In the genomic region with DNA sequence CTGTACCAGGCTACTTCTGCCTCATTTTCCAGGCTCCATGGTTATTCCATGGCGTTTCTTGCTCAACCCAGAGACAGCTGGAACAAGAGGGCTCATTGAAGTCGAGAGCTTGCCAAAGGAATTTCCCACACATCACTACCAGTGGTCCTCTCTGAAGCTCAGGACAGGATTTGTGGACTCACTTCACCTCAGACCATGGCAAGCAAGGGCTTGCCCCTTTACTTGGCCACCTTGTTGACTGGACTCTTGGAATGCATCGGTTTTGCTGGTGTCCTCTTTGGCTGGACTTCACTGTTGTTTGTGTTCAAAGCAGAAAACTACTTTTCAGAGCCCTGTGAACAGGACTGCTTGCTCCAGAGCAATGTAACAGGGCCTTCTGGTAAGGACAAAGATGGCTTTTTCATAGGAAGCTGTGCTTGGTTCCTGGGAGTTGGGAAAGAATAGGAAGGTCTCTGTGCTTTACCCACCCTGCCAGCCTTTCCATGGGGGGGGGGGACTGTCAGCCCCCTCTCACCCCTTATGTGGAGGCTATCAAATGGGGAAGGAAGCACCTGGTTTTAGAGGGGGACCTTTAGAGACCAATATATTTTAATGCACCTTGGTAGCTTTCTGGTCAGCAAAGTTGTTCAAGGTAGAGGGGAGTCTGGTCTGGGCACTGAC, we compare ENCODE assay signal across 9 mouse cellular contexts. TPM values are rescaled to one million over a fixed set of nuclear protein-coding genes. Genes with fewer than 3 reads are reported as not detected.
DNase-seq lines count a peak whose midpoint lies in the region; ATAC-seq lines count a peak whose summit lies in the region.
"Had no signal": no experiment of that assay in that cellular context is flagged by ENCODE, and none has a peak within 500 bp of the region (broad histone marks: within the 10 kb centered on the region; RNA-seq: fewer than 3 reads in every experiment).

No protein-coding gene starts in this region.

- DNase-seq in kidney, adult 11 months, result no peak
- peak; percentile 44 for DNase-seq in c-Kit-negative CD71-positive TER-119-positive erythroid progenitor cells, embryonic 14.5 days (ENCODE audit: low read depth, low spot score)
- DNase-seq in lung, postnatal 36 days, result peak; percentile 52
- no peak for DNase-seq in layer of hippocampus, postnatal 10 days (ENCODE audit: low spot score in 2 of 2)
- no peak for DNase-seq in cerebellum, adult 18-20 months
- no peak for DNase-seq in adrenal gland, adult (ENCODE audit: inconsistent age in 2 of 2, low spot score in 1 of 2)

- H3K36me3 ChIP-seq in kidney, embryonic 14.5 days (ENCODE audit: control insufficient read depth, insufficient read depth, low read length), result peaks cover 8% of the 10 kb centered on the region; the same call in 1 of the 2 replicates
- H3K36me3 ChIP-seq in hindbrain, embryonic 15.5 days, result no peaks in the 10 kb centered on the region

- H3K4me2 ChIP-seq in kidney, embryonic 14.5 days (replicated peaks; ENCODE audit: low read depth, low read length), result peak overlapping the region; percentile 48
- H3K4me2 ChIP-seq in hindbrain, embryonic 15.5 days, result 0 out of 2 replicates have a peak overlapping the region, but pooled peaks have one; percentile 53

- peak overlapping the region; percentile 15; the same call in 1 of the 2 replicates for H3K27ac ChIP-seq in kidney, embryonic 14.5 days (ENCODE audit: low read depth, low read length)
- no peak overlapping the region for H3K27ac ChIP-seq in hindbrain, embryonic 15.5 days (replicated peaks)

- H3K4me3 ChIP-seq in kidney, embryonic 14.5 days (ENCODE audit: low read length), result peak overlapping the region; percentile 51
- H3K4me3 ChIP-seq in hindbrain, embryonic 15.5 days, result no peak overlapping the region

- no peaks in the 10 kb centered on the region for H3K27me3 ChIP-seq in kidney, embryonic 14.5 days (ENCODE audit: control insufficient read depth, insufficient read depth, low read length)
- H3K27me3 ChIP-seq in hindbrain, embryonic 15.5 days, result no peaks in the 10 kb centered on the region

- WGBS in kidney, embryonic 14.5 days, result 62% methylated on average over 3 of the region's 3 CpGs
- WGBS in hindbrain, embryonic 15.5 days, result 65% methylated on average over 3 of the region's 3 CpGs

- peak overlapping the region; percentile 72; the same call in 1 of the 2 replicates for H3K9ac ChIP-seq in kidney, embryonic 14.5 days (ENCODE audit: low read depth, low read length)
- H3K9ac ChIP-seq in hindbrain, embryonic 15.5 days, result no peak overlapping the region

- no peaks in the 10 kb centered on the region for H3K9me3 ChIP-seq in kidney, embryonic 14.5 days (ENCODE audit: control insufficient read depth, low read length)
- no peaks in the 10 kb centered on the region for H3K9me3 ChIP-seq in hindbrain, embryonic 15.5 days

- ATAC-seq in kidney, embryonic 14.5 days (ENCODE audit: low FRiP score, low TSS enrichment), result no peak
- ATAC-seq in hindbrain, embryonic 15.5 days (ENCODE audit: low FRiP score, low read depth), result no peak

- peaks cover 3% of the 10 kb centered on the region; the same call in 1 of the 2 replicates for H3K4me1 ChIP-seq in kidney, embryonic 14.5 days (ENCODE audit: control insufficient read depth, insufficient read depth, low read length)
- no peaks in the 10 kb centered on the region for H3K4me1 ChIP-seq in hindbrain, embryonic 15.5 days (replicated peaks)

RNA-seq across cellular contexts. Expression of gene Slc43a3, which starts 1.2 kb away (rescaled TPM):
- 41.1 and 53.7 TPM in 2 replicates for polyA plus RNA-seq in kidney, embryonic 14.5 days (2014; fragmentation: Nextera tagmentation; extraction: Ambion mirVana)
- polyA plus RNA-seq in hindbrain, embryonic 15.5 days (2015; fragmentation: Nextera tagmentation; extraction: Ambion mirVana), result 5.2 and 5.3 TPM in 2 replicates
- total RNA-seq in layer of hippocampus, postnatal 10 days (2021), result 1 to 10 TPM; 2.4 to 5.3 TPM

RNA-seq across cellular contexts. Expression of gene Prg2, which starts 42.6 kb away (rescaled TPM):
- polyA plus RNA-seq in kidney, embryonic 14.5 days (2014; fragmentation: Nextera tagmentation; extraction: Ambion mirVana), result not detected in 2 replicates
- 0.18 TPM in 1 of 2 replicates, not detected in the other for polyA plus RNA-seq in hindbrain, embryonic 15.5 days (2015; fragmentation: Nextera tagmentation; extraction: Ambion mirVana)
- total RNA-seq in layer of hippocampus, postnatal 10 days (2021), result not detected

RNA-seq across cellular contexts. Expression of gene Prg3, which starts 50.4 kb away (rescaled TPM):
- polyA plus RNA-seq in kidney, embryonic 14.5 days (2014; fragmentation: Nextera tagmentation; extraction: Ambion mirVana), result not detected in 2 replicates
- polyA plus RNA-seq in hindbrain, embryonic 15.5 days (2015; fragmentation: Nextera tagmentation; extraction: Ambion mirVana), result not detected in 2 replicates
- total RNA-seq in layer of hippocampus, postnatal 10 days (2021), result not detected

RNA-seq across cellular contexts. Expression of gene Rtn4rl2, which starts 51.1 kb away (rescaled TPM):
- polyA plus RNA-seq in kidney, embryonic 14.5 days (2014; fragmentation: Nextera tagmentation; extraction: Ambion mirVana), result 1.6 and 2.1 TPM in 2 replicates
- polyA plus RNA-seq in hindbrain, embryonic 15.5 days (2015; fragmentation: Nextera tagmentation; extraction: Ambion mirVana), result 5.0 and 6.2 TPM in 2 replicates
- 100 to 1,000 TPM; 108 to 116 TPM for total RNA-seq in layer of hippocampus, postnatal 10 days (2021)
- total RNA-seq: hematopoietic stem cell, adult 5-6 weeks had no signal

Comparison
In these comparisons a context has a peak if more than half of its experiments do, and no peak if none do; other contexts are left out.
1. DNase-seq: peak in c-Kit-negative CD71-positive TER-119-positive erythroid progenitor cells, embryonic 14.5 days (single experiment) and lung, postnatal 36 days (single experiment); none in kidney, adult 11 months (single experiment), layer of hippocampus, postnatal 10 days (0 of 2), cerebellum, adult 18-20 months (0 of 2) and adrenal gland, adult (0 of 2).